Mouse (Mus musculus): ENCODE results near the gene Plaur. TPM values are rescaled to one million over a fixed set of nuclear protein-coding genes. Genes with fewer than 3 reads are reported as not detected.

The Plaur gene
- polyA plus RNA-seq, 1 experiment from 2014 or later: 2.5 TPM

- DNase-seq (ENCODE audit: low spot score): no peak
- no peak overlapping the region for H3K27ac ChIP-seq
- H3K9me3 ChIP-seq (replicated peaks): no peaks in the 10 kb centered on the region; the same call in 1 of the 2 replicates
- H3K36me3 ChIP-seq: no peaks in the 10 kb centered on the region
- H3K4me3 ChIP-seq: no peak overlapping the region
- H3K27me3 ChIP-seq (ENCODE audit: low read depth, poor library complexity, severe bottlenecking): peaks cover 34% of the 10 kb centered on the region
- H3K4me1 ChIP-seq: no peaks in the 10 kb centered on the region
- 96% methylated on average over 15 of the region's 15 CpGs for WGBS
Measured at GRCm38 (mm10) chr7:24430551-24431345, 31.5 kb upstream of the Plaur start.

GRCm38 (mm10) chr7:24431713-24432112 is 30.6 kb upstream of the Plaur start:
- Histone ChIP-seq H3K4me1 (no peaks in the 10 kb centered on the region), H3K36me3 (no peaks in the 10 kb centered on the region), H3K9me3 (replicated peaks) (no peaks in the 10 kb centered on the region; the same call in 1 of the 2 replicates), H3K27ac (no peak overlapping the region), H3K27me3 (ENCODE audit: low read depth, poor library complexity, severe bottlenecking) (peaks cover 34% of the 10 kb centered on the region), H3K4me3 (no peak overlapping the region)
- no peak for DNase-seq (ENCODE audit: low spot score)
- 64% methylated on average over 11 of the region's 11 CpGs for whole genome bisulfite sequencing

- no peak for DNase-seq (ENCODE audit: low spot score)
- H3K9me3 ChIP-seq (replicated peaks): no peaks in the 10 kb centered on the region; the same call in 1 of the 2 replicates
- 70% methylated on average over 5 of the region's 5 CpGs for WGBS
- H3K4me1 ChIP-seq: no peaks in the 10 kb centered on the region
- no peak overlapping the region for H3K27ac ChIP-seq
- no peaks in the 10 kb centered on the region for H3K36me3 ChIP-seq
- H3K27me3 ChIP-seq (ENCODE audit: low read depth, poor library complexity, severe bottlenecking): peaks cover 34% of the 10 kb centered on the region
- no peak overlapping the region for H3K4me3 ChIP-seq
Measured at GRCm38 (mm10) chr7:24435305-24435704, 27.0 kb upstream of the Plaur start.

- Histone ChIP-seq H3K27me3 (ENCODE audit: low read depth, poor library complexity, severe bottlenecking) (peaks cover 13% of the 10 kb centered on the region), H3K4me3 (no peak overlapping the region), H3K4me1 (no peaks in the 10 kb centered on the region), H3K27ac (no peak overlapping the region), H3K36me3 (no peaks in the 10 kb centered on the region), H3K9me3 (replicated peaks) (no peaks in the 10 kb centered on the region)
- 81% methylated on average over 10 of the region's 10 CpGs for WGBS
- no peak for DNase-seq (ENCODE audit: low spot score)
Measured at GRCm38 (mm10) chr7:24437981-24438380, 24.3 kb upstream of the Plaur start.

- Histone ChIP-seq H3K9me3 (replicated peaks) (no peaks in the 10 kb centered on the region), H3K27me3 (ENCODE audit: low read depth, poor library complexity, severe bottlenecking) (peaks cover under 1% of the 10 kb centered on the region; the same call in 1 of the 2 replicates), H3K4me1 (no peaks in the 10 kb centered on the region), H3K4me3 (no peak overlapping the region), H3K27ac (no peak overlapping the region), H3K36me3 (no peaks in the 10 kb centered on the region)
- DNase-seq (ENCODE audit: low spot score): no peak
- 88% methylated on average over 6 of the region's 6 CpGs for WGBS
Measured at GRCm38 (mm10) chr7:24439191-24439590, 23.1 kb upstream of the Plaur start.

GRCm38 (mm10) chr7:24439891-24440290 is 22.4 kb upstream of the Plaur start:
- no peaks in the 10 kb centered on the region for H3K27me3 ChIP-seq (ENCODE audit: low read depth, poor library complexity, severe bottlenecking)
- H3K9me3 ChIP-seq (replicated peaks): no peaks in the 10 kb centered on the region
- 81% methylated on average over 7 of the region's 7 CpGs for WGBS
- H3K27ac ChIP-seq: no peak overlapping the region
- H3K4me1 ChIP-seq: no peaks in the 10 kb centered on the region
- H3K36me3 ChIP-seq: no peaks in the 10 kb centered on the region
- no peak for DNase-seq (ENCODE audit: low spot score)
- no peak overlapping the region for H3K4me3 ChIP-seq

GRCm38 (mm10) chr7:24441785-24442184 is 20.5 kb upstream of the Plaur start:
- no peak overlapping the region for H3K27ac ChIP-seq
- WGBS: 3% methylated on average over 1 of the region's 1 CpGs
- no peaks in the 10 kb centered on the region for H3K36me3 ChIP-seq
- H3K4me3 ChIP-seq: no peak overlapping the region
- no peaks in the 10 kb centered on the region for H3K9me3 ChIP-seq (replicated peaks)
- DNase-seq (ENCODE audit: low spot score): peak; percentile 62
- H3K4me1 ChIP-seq: no peaks in the 10 kb centered on the region
- no peaks in the 10 kb centered on the region for H3K27me3 ChIP-seq (ENCODE audit: low read depth, poor library complexity, severe bottlenecking)

- Histone ChIP-seq H3K4me1 (no peaks in the 10 kb centered on the region), H3K27ac (no peak overlapping the region), H3K9me3 (replicated peaks) (no peaks in the 10 kb centered on the region), H3K4me3 (no peak overlapping the region), H3K27me3 (ENCODE audit: low read depth, poor library complexity, severe bottlenecking) (no peaks in the 10 kb centered on the region), H3K36me3 (no peaks in the 10 kb centered on the region)
- WGBS: 81% methylated on average over 8 of the region's 8 CpGs
- no peak for DNase-seq (ENCODE audit: low spot score)
Measured at GRCm38 (mm10) chr7:24442313-24442712, 20.0 kb upstream of the Plaur start.

- no peaks in the 10 kb centered on the region for H3K4me1 ChIP-seq
- no peak overlapping the region for H3K4me3 ChIP-seq
- WGBS: 90% methylated on average over 9 of the region's 9 CpGs
- H3K9me3 ChIP-seq (replicated peaks): no peaks in the 10 kb centered on the region
- H3K27me3 ChIP-seq (ENCODE audit: low read depth, poor library complexity, severe bottlenecking): no peaks in the 10 kb centered on the region
- H3K36me3 ChIP-seq: no peaks in the 10 kb centered on the region
- DNase-seq (ENCODE audit: low spot score): no peak
- H3K27ac ChIP-seq: no peak overlapping the region
Measured at GRCm38 (mm10) chr7:24445266-24445926, 16.9 kb upstream of the Plaur start.

GRCm38 (mm10) chr7:24446697-24447340 is 15.5 kb upstream of the Plaur start:
- Histone ChIP-seq H3K27ac (no peak overlapping the region), H3K4me3 (no peak overlapping the region), H3K4me1 (no peaks in the 10 kb centered on the region), H3K9me3 (replicated peaks) (no peaks in the 10 kb centered on the region), H3K36me3 (no peaks in the 10 kb centered on the region), H3K27me3 (ENCODE audit: low read depth, poor library complexity, severe bottlenecking) (no peaks in the 10 kb centered on the region)
- DNase-seq (ENCODE audit: low spot score): no peak
- 77% methylated on average over 7 of the region's 7 CpGs for WGBS

- no peaks in the 10 kb centered on the region for H3K27me3 ChIP-seq (ENCODE audit: low read depth, poor library complexity, severe bottlenecking)
- no peak overlapping the region for H3K27ac ChIP-seq
- no peak overlapping the region for H3K4me3 ChIP-seq
Measured at GRCm38 (mm10) chr7:24448782-24449517, 13.3 kb upstream of the Plaur start.

GRCm38 (mm10) chr7:24450585-24451017 is 11.7 kb upstream of the Plaur start:
- 67% methylated on average over 9 of the region's 9 CpGs for WGBS
- DNase-seq (ENCODE audit: low spot score): no peak
- Histone ChIP-seq H3K27ac (no peak overlapping the region), H3K27me3 (ENCODE audit: low read depth, poor library complexity, severe bottlenecking) (no peaks in the 10 kb centered on the region), H3K4me3 (no peak overlapping the region), H3K9me3 (replicated peaks) (no peaks in the 10 kb centered on the region), H3K4me1 (peaks cover 8% of the 10 kb centered on the region), H3K36me3 (no peaks in the 10 kb centered on the region)

More at GRCm38 (mm10) chr7:24448782-24449517, 13.3 kb upstream of the Plaur start:
- Histone ChIP-seq H3K36me3 (no peaks in the 10 kb centered on the region), H3K4me1 (no peaks in the 10 kb centered on the region), H3K9me3 (replicated peaks) (no peaks in the 10 kb centered on the region)
- no peak for DNase-seq (ENCODE audit: low spot score)
- 62% methylated on average over 14 of the region's 14 CpGs for WGBS

All from limb, embryonic 10.5 days (tissue).